Mouse (Mus musculus) layer of hippocampus, adult 2 months (tissue): Measurements from ENCODE around the gene Gmfb. TPM values are rescaled to one million over a fixed set of nuclear protein-coding genes. Genes with fewer than 3 reads are reported as not detected.
A peak's percentile ranks its signal among the peaks of the same experiment; 100 is the strongest.
"Not testable (repeated sequence)": the region's sequence is repeated elsewhere in the genome, so short reads cannot be mapped to it uniquely, and the experiment has no call there.

Source experiments
- DNase-seq, 2 experiments: peaks; one replicate each; pipeline ENCODE4 v3.0.0; 2022; ENCODE audit warnings: low spot score in 2 of 2
- H3K27ac ChIP-seq: fragments of 200-600 bp; 2 replicates; pipeline ENCODE4 v1.8.1; 2022
- H3K4me3 ChIP-seq: fragments of 200-600 bp; 2 replicates; pipeline ENCODE4 v1.8.1; 2022; ENCODE audit warnings: mild to moderate bottlenecking
- CTCF ChIP-seq: fragments of 200-600 bp; conservative IDR thresholded peaks from 2 replicates; pipeline ENCODE4 v1.8.1; 2022; ENCODE audit warnings: antibody characterized with exemption, mild to moderate bottlenecking, moderate library complexity
- total RNA-seq, 2 experiments: library from RNA; stranded (reverse); gene quantifications; 2 replicates each; pipeline ENCODE4 v1.2.3; 2021

The Gmfb gene
- total RNA-seq, 2 experiments from 2014 or later: 146 to 161 TPM

DNA sequence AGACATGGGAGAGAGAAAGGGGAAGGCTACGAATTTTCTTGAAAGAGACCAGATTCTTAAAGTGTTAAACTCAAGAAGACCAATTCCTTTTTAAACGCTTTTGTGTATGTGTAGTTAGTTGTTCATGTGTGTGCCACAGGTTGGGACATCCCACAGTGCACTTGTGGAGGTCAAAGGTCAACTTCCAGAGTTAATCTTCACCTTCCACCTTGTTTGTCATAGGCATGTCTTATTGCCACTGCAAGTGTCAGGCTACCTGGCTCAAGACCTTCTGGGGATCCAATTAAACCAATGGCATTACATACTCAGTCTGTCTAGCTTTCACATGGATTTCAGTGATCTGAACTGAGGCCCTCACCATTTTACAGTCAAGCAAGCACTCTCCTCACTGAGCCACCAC lies 2.0 kb upstream of the Gmfb start:
- Histone ChIP-seq H3K27ac (no peak overlapping the region), H3K4me3 (no peak overlapping the region)
- no peak for TF ChIP-seq CTCF
- no peak for DNase-seq

DNA sequence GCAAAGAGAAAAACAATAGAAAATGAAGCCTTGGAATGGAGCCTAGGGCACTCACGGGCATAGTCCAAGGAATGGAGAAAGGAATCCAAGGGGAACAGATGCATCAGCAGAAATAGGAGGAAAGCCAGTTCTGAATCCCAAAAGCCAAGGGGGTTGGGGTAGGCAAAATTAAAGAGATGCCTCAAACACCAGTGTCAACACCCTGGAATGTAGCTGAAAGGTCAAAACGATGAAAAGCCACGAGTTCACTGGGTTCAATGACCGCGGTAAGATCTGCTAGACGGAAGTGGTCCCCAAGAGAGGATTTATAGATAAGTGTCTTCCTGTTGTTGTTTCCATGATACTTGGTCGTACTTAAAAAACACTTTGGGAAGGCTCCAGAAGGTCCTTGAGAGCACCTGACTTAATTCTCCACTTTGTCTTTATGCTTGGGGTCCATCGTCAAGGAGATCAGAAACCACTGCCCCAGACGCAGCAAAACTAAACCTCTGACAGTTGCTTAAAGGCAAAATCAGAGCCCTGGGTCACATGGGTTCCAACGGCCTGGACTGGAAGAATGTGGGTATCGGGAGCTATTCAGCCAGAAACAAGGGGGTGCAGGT lies 670 bp downstream of the Gmfb start:
- Histone ChIP-seq H3K4me3 (peak overlapping the region; percentile 91), H3K27ac (peak overlapping the region; percentile 94)
- DNase-seq: no peak
- no peak for TF ChIP-seq CTCF

DNA sequence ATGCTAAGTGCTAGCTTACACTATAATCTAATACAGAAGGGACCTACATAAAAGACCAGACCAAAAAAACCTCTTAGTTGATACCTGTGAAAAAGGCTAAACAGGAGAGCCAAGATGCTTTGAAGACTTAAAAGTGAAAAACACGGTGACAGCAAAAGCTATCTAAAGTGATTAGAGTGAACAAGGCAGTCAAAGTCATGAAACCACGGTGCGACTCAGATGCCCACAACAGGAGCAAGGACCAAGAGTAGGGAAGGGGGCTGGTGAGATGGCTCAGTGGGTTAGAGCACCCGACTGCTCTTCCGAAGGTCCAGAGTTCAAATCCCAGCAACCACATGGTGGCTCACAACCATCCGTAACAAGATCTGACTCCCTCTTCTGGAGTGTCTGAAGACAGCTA lies 2.1 kb downstream of the Gmfb start:
- H3K4me3 ChIP-seq, DNase-seq, H3K27ac ChIP-seq: not testable (repeated sequence)

DNA sequence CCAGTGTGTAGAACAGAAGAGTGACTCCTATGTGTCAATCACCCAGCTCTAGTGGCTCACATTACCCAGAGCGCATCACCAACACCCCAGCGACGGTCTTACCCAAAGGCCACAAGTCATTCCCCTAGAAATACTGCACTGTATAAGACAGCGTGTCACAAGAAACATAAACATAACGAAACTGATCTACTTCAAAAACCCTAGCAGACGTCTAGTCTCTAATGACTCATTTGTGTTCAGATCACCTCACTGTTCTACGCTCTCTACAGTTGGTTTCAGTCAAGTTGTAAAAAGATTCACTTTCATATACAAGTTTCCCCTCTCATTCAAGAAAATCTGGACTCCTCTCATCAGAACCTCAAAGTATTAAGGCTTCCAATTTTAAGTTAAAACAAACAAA lies 3.3 kb downstream of the Gmfb start:
- H3K27ac ChIP-seq: no peak overlapping the region
- H3K4me3 ChIP-seq: no peak overlapping the region
- no peak for DNase-seq
- no peak for TF ChIP-seq CTCF

DNA sequence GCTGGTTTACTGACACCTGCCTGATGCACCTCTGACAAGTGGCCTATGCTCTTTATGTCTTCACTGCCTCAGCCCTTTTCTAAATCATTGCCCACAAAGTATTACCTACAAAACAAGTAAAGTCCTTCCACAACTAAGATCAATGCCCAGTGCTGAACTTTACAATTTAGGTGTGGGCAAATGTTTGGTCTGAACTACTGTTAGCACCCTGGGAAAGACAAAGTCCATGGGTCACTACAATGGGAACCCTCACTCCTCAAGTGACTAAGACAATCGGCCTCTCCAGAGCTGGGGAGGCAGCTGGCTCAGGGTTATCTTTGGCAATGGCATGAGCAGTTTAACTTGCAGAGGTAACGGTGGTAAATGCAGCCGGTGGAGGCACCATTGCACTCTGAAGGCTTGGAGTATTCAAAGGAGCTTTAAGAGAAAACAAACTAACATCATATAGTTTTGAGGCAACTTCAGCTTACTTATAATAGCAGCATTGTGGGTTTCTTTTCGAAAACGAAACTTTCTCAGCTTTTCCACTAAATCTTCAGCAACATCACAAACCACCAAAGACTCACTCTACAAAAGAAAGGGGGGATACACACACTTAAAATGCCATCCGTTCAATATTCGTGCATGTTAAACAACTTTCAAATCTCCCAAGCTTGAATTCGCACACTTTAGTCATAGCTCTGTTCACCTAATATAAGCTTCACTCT lies 5.0 kb downstream of the Gmfb start:
- Histone ChIP-seq H3K27ac (no peak overlapping the region), H3K4me3 (no peak overlapping the region)
- TF ChIP-seq CTCF: no peak
- no peak for DNase-seq

DNA sequence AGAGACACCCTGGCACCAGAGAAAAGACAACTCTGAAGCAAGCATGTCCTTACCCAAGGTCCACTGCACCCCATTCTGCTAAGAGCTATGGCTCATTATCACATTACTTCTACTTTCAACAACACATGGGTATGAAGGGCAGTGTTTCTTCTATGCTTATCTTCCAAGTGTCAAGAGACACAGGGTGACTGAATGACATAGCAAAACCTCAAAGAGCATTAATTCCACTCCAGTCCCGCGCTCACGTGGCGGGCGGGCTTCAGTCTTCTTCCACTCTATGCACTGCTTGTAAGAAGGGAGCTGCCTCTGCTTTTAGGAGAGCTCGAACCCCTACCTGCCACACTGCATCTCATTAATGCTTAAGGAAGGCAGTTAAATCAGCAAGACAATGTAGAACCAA lies 6.4 kb downstream of the Gmfb start:
- no peak for TF ChIP-seq CTCF
- Histone ChIP-seq H3K27ac (no peak overlapping the region), H3K4me3 (no peak overlapping the region)
- no peak for DNase-seq

DNA sequence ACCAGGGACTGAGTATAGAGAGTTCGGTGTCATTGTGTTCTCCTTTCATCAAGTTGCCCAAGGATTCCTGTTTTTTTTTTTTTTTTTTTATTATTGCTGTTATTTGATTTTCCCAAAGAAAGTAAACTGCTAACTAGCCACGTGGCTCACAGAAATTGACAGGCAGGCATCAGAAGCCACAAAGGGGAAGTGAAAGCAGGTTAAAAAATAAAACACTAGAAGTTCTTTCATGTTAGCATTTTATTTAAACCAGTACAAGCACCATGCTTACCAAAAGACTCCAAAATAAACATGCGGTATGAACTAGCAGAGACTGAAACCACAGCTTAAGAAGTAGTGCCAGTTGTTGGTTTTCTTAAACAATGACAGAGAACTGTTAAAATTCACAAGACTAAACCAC lies 14.1 kb downstream of the Gmfb start:
- no peak for TF ChIP-seq CTCF
- DNase-seq: no peak
- H3K4me3 ChIP-seq: no peak overlapping the region
- H3K27ac ChIP-seq: no peak overlapping the region

DNA sequence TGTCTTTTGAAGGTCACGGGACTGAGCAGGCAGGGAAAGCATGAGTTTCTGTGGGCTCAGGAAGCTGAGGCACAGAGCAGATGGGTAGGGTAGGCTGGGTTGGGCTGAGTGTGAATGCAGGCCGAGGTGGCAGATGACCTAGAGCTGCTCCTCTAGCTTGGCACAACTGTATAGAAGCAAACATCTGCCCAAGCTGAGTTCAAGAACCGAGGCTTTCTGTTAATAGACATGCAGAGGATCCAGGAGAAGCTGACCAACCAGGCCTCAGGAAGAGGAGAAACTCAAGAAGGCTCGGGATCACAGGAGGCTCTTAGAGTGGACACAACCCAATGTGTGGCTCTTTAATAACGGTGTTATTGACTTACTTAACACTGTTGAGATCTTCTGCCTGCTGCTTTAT lies 15.9 kb downstream of the Gmfb start:
- Histone ChIP-seq H3K4me3 (no peak overlapping the region), H3K27ac (no peak overlapping the region)
- no peak for TF ChIP-seq CTCF
- no peak for DNase-seq

DNA sequence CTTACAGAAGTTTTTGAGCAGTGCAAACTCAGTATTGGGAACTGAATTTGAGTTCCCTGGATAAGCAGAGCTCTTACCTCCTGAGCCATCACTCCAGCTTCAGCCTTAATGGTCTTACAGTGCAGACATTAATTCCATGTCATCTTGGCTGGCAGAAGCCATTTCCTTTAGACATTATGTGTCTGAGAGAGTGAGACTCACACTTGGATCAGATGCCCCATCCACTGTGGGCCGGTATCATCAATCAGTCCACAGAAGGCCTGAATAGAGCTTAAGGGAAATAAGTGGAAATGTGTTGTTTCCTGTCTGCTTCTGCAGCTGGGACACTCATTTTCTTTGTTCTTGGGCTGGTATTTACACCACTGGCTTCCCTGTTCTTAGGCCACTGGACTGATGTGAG lies 18.3 kb downstream of the Gmfb start:
- TF ChIP-seq CTCF: no peak

DNA sequence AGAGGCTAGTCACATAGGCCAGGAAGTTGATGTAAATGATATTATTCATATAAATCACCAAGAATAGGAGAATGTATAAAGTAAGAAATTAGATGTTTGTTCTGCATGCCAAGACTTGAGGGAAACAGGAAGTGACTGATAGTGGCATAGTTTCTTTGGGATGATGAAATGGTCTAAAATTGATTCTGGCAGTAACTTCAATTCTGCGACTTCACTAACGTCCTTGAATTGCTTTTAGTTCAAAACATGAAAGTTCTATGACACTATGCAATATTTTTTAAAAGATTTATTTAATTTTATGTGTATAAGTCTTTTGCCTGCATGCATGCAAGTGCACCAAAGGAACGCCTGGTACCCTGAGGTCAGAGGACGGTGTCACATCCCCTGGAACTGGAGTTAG lies 18.8 kb downstream of the Gmfb start:
- H3K4me3 ChIP-seq: no peak overlapping the region
- H3K27ac ChIP-seq: no peak overlapping the region
- TF ChIP-seq CTCF: no peak
- DNase-seq: no peak

More for the DNA sequence above, 18.3 kb downstream of the Gmfb start:
- Histone ChIP-seq H3K27ac (no peak overlapping the region), H3K4me3 (no peak overlapping the region)
- DNase-seq: no peak

DNA sequence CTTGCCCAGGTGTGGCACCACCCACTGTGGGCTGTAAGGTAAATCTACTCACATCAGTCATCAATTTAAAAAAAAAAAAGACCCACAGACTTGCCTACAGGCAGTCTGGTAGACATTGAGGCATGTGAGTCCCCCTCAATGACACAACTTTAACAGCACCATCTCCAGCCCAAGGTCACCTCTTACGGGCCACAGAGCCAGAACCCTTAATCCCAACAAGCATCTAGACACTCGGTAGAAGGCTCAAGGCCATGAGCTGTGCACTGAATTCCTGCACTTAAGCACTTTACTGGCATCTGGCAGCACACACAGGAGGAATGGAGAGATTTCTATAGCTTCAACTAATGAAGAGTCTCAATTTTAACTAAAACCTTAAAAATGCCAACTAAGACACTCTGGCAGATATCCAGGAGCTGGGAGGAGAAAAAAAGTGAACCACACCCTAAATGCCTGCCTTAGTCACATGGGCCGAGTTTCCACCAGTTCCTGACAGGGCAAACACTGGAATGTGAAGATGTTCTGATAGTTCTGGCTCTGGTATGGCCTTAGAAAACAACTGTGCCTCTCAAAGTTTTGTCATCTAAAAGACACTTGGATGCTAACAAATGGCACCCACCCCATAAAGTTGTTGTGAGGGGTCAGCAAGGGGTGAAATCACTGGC lies 21.2 kb downstream of the Gmfb start:
- TF ChIP-seq CTCF: no peak
- Histone ChIP-seq H3K4me3 (no peak overlapping the region), H3K27ac (no peak overlapping the region)
- DNase-seq: no peak

DNA sequence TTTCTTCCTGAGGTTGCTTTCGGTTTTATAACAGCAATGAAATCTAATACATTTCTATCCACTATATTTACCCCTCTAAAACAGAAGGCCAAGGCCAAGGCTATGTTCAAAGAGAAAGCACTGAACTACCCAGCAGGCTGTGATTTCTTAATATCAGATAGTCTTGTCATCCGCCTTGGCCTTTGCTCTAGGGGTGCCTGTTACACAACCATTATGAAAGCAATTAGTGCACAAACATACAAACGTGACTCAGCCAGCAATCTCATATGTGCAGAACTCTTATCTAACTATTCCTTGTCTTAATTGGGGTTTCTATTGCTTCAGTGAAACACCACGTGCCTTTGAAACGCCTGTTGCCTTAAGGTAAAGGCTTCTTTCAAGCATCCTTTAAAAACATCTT lies 27.9 kb downstream of the Gmfb start:
- Histone ChIP-seq H3K27ac (no peak overlapping the region), H3K4me3 (no peak overlapping the region)
- no peak for DNase-seq
- TF ChIP-seq CTCF: no peak

DNA sequence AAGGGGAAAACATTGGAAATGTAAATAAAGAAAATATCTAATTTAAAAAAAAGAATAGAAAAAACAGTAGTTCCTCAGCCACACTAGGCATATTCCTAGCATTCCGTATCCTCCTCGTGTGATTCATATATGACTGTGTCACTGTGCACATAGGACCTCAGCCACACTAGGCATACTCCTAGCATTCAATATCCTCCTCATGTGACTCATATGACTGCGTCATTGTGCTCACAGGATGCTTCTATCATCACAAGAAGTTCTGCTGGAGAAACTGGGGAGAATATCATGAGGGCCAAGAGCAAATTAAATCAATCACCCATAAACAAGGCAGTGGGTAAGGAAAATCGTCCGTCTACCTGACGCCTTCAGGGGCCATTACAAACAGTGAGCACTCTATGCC lies 31.3 kb downstream of the Gmfb start:
- no peak for TF ChIP-seq CTCF
- DNase-seq: no peak
- Histone ChIP-seq H3K4me3 (no peak overlapping the region), H3K27ac (no peak overlapping the region)

DNA sequence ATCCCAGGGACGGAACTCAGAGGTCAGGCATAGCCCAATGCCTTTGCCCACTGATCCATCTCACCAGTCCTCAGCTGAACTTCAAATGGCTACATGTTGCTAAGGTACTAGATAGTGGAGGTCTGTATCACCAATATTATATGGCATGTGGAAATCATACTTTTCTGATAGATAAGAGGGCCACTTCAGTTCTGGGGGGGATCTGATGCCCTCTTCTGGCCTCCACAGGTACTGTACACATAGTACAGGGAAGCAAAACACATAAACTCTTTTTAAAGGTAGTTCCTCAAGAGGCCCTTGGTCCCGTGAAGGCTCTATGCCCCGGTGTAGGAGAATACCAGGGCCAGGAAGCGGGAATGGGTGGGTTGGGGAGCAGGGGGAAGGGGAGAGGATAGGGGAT lies 31.7 kb downstream of the Gmfb start:
- Histone ChIP-seq H3K4me3 (no peak overlapping the region), H3K27ac (no peak overlapping the region)
- peak; percentile 62 for TF ChIP-seq CTCF
- DNase-seq: no peak
